Mouse (Mus musculus) splenic B cell, adult 2 months (primary cell): ENCODE results near the gene Taar8c.
A peak's percentile ranks its signal among the peaks of the same experiment; 100 is the strongest.
"Not testable (repeated sequence)": the region's sequence is repeated elsewhere in the genome, so short reads cannot be mapped to it uniquely, and the experiment has no call there.

Source experiments
- DNase-seq: peaks from one replicate; pipeline ENCODE4 v3.0.0-alpha.2; 2011; ENCODE audit warnings: low read depth, low spot score
- H3K27me3 ChIP-seq: 2 replicates; pipeline ENCODE4 v1.6.1; 2012; ENCODE audit warnings: mild to moderate bottlenecking, low read length, moderate library complexity, mixed read lengths; ENCODE audit not compliant: control insufficient read depth, poor library complexity, insufficient read depth, severe bottlenecking
- H3K36me3 ChIP-seq: 2 replicates; pipeline ENCODE4 v1.6.1; 2012; ENCODE audit warnings: mild to moderate bottlenecking, low read length, moderate library complexity, mixed read lengths; ENCODE audit not compliant: control insufficient read depth, poor library complexity, insufficient read depth, severe bottlenecking

Gene Taar8c

DNA sequence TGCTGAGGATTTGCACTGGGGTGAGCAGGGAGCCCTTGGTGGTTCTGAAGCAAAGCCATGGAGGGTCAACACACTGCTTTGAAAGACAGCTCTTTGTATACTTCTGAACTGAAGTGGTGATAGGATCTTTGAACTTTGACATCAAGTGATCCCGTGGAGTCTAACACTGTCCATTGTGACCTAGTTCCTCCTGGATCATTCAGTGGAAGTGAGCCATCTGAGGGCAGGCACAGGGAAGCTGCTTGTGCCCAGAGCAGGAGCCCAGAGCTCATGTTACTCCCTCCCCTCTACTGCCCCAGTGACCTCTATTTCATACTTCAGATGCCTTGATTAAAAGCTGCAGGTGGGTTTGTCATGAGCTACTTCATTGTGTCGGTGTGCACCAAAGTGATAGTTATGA lies 4.7 kb downstream of the Taar8c start:
- H3K36me3 ChIP-seq, DNase-seq, H3K27me3 ChIP-seq: not testable (repeated sequence)

DNA sequence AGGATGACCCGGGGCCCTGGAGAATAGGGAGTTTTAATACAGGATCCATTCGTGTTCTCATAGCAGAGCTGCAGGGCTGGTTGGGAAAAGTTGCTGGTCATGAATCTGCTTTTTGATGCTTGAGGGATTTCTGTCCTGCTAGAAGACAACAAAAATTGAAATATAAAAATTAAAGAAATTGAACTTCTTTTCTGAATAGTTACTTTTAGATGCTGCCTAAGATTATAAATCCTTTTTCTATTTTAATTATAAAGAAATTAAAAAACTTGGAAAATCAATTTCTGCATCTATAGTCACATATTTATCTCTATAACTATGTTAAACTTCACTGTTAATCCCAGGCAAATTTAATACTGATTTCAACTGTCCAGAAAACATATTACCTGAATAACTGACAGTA lies 9.5 kb downstream of the Taar8c start, which contains the start of gene Taar8b:
Taar8b (minus strand) TSS at position 101 of the 400 bp plus-strand sequence.
- Histone ChIP-seq H3K27me3 (no peaks in the 10 kb centered on the region), H3K36me3 (no peaks in the 10 kb centered on the region)
- DNase-seq, result no peak

DNA sequence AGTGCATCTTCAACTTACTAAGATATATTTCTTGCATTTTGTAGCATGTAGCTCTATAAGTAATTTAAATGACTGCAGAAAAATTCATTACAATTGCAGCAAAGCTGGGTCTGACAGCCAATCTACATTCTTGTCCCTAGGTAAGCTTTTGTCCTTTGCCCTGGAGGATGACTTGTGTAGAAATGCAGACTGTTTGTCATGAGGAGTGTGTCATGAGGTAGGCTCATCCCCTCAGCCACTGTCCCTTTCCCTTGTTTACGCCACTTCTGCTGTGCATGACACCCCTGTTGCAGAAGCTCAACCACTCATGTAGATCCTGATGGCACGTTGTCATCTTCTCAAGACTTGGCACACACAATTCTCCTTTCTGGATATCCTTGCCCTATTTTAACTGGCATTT lies 14.5 kb downstream of the Taar8c start:
- DNase-seq, result no peak
- H3K27me3 ChIP-seq, result no peaks in the 10 kb centered on the region

DNA sequence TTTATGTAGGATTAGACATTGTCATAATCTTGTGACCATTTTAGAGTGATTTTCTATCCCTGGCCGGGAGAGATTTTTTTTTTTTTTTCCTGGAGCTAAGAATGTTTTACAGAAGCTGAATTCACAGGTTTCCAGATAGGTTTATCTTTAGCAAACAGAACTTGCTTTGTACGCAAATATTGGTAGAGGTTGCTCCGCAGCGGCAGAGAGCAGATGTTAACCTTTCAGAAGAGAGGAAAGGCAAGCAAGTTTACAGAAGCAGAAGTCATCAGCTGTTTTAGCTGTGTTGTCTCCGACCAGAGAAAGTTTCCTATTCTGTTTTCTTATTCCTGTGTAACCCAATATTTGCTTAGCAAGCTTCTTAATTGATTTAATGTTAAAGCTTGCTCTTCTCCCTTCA lies 15.2 kb downstream of the Taar8c start:
- Histone ChIP-seq H3K27me3 (no peaks in the 10 kb centered on the region), H3K36me3 (no peaks in the 10 kb centered on the region)
- DNase-seq, result no peak

More for the DNA sequence above, 14.5 kb downstream of the Taar8c start:
- H3K36me3 ChIP-seq, result no peaks in the 10 kb centered on the region

DNA sequence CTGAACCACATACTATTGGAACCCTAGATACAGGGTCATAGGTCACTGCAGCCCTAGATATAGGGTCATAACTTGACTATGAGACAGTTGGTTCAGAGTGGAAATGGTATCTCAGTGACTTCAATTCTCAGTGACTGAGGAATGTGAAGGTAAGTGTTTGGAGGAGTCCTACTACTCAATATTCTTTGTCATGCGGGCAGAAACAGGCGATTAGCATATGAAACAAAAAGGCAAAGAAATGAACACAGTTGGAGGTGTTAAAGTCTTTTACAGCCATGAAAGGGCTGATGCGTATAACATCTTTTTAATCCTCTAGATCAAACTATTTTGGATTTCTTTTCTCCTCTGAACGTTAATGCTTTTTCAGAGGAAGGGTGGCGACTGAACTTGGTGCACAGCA lies 15.8 kb downstream of the Taar8c start:
- no peak for DNase-seq
- Histone ChIP-seq H3K36me3 (no peaks in the 10 kb centered on the region), H3K27me3 (no peaks in the 10 kb centered on the region)

DNA sequence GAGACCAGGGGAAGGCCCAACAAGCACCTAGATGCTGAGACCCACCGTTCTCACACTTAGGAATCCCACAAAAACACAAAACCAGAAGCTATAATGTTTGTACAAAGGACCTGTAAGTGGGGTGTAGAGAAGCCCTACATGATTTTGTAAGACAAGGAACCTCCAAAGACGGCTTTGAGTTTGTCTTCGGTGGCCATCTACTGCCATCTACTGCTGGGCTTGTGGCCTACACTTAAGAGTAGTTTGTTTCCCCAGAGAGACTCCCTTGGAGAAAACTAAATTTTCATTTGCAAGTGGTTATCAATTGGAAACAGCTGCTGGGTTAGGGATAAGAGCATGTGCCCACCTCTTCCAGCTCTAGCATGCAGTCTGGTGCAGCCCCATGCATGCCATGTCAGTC lies 21.5 kb downstream of the Taar8c start:
- Histone ChIP-seq H3K36me3 (no peaks in the 10 kb centered on the region), H3K27me3 (no peaks in the 10 kb centered on the region)
- DNase-seq, result peak; percentile 24

DNA sequence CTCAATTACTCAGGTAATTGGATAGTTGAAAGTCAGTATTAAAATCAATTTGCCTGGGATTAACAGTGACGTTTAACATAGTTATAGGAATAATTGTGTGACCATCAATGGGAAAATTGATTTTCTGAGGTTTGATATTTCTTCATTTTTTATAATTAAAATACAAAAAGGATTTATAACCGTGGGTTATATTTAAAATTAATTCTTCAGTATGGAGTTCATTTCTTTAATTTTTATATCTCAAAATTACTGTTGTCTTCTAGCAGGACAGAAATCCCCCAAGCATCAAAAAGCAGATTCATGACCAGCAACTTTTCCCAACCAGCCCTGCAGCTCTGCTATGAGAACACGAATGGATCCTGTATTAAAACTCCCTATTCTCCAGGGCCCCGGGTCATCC lies 25.5 kb downstream of the Taar8c start, which contains the start of gene Taar8a:
Taar8a (plus strand) TSS at position 301 of the 400 bp plus-strand sequence.
- H3K36me3 ChIP-seq, DNase-seq, H3K27me3 ChIP-seq: not testable (repeated sequence)

DNA sequence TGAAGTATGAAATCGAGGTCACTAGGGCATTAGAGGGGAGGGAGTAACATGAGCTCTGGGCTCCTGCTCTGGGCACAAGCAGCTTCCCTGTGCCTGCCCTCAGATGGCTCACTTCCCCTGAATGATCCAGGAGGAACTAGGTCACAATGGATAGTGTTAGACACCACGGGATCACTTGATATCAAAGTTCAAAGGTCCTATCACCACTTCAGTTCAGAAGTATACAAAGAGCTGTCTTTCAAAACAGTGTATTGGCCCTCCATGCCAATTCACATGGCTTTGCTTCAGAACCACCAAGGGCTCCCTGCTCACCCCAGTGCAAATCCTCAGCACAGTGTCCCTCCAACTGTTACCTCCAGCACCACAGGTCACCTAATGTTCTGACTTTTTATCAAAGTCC lies 27.0 kb downstream of the Taar8c start:
- not testable (repeated sequence) for H3K36me3 ChIP-seq, H3K27me3 ChIP-seq, DNase-seq

DNA sequence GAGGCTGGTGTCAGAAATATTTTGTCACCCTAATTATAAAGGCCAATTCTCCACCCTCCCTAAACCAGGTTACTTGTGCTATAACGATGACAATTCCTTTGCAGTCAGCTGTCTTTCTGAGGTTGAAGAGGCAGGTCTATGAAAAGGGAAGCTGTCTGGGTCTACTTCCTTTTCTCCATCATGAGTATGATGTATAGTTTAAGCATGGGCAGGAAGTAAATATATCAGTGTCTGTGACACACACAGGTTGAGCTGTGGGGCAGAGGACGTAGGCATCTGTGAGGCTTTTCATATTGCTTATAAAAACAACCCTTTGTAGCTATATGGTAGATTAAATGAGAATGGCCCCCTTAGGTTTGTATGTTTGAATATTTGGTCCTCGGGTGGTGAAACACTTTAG lies 42.7 kb downstream of the Taar8c start:
- H3K36me3 ChIP-seq, result no peaks in the 10 kb centered on the region
- H3K27me3 ChIP-seq, result no peaks in the 10 kb centered on the region
- DNase-seq, result peak; percentile 6

DNA sequence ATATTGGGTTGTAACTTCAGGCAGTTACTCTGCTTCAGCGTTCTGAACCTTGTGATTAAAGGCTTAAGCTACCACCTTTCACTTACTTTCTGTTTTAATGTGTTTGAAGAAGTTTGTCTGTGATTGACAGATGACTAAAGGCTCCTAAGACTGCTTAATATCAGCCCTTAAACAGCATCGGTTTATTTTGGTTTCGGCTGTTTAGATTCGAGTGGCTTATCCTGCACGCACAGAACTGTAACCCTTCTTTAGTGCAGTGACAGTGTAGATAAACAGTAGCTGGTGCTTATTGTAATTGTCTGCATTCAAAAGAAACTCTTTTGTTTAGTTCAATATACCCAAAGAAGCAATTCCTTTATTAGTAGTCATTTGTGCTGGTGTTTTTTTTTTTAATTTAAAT lies 49.7 kb downstream of the Taar8c start:
- no peaks in the 10 kb centered on the region for H3K36me3 ChIP-seq
- DNase-seq, result no peak
- no peaks in the 10 kb centered on the region for H3K27me3 ChIP-seq
